8 mouse cellular contexts compared by ENCODE assay signal in genomic region chr1:133130638-133131560, GRCm38 (mm10). TPM values are rescaled to one million over a fixed set of nuclear protein-coding genes. Genes with fewer than 3 reads are reported as not detected.
A peak's percentile ranks its signal among the peaks of the same experiment; 100 is the strongest.
DNase-seq lines count a peak whose midpoint lies in the region; ATAC-seq and TF ChIP-seq lines count a peak whose summit lies in the region.

Gene Ppp1r15b, plus strand, starts transcription at chr1:133131143.

- WGBS in embryonic facial prominence, embryonic 14.5 days: under 1% methylated on average over 45 of the region's 72 CpGs
- 2% methylated on average over 72 of the region's 72 CpGs for WGBS in heart, adult 2 months
- under 1% methylated on average over 72 of the region's 72 CpGs for WGBS in limb, embryonic 13.5 days
- WGBS in midbrain, embryonic 16.5 days: under 1% methylated on average over 65 of the region's 72 CpGs

- ATAC-seq in embryonic facial prominence, embryonic 14.5 days (ENCODE audit: low read depth): peak; percentile 99
- peak; percentile 99 for ATAC-seq in limb, embryonic 13.5 days (ENCODE audit: low FRiP score, low read depth)
- ATAC-seq in midbrain, embryonic 16.5 days: peak; percentile 99

- H3K4me1 ChIP-seq in embryonic facial prominence, embryonic 14.5 days (ENCODE audit: control insufficient read depth, insufficient read depth, low read length): peaks cover 29% of the 10 kb centered on the region
- peaks cover 5% of the 10 kb centered on the region for H3K4me1 ChIP-seq in heart, adult 2 months (ENCODE audit: control insufficient read depth, insufficient read depth, low read length)
- H3K4me1 ChIP-seq in limb, embryonic 13.5 days: peaks cover 42% of the 10 kb centered on the region
- peaks cover 39% of the 10 kb centered on the region for H3K4me1 ChIP-seq in midbrain, embryonic 16.5 days (ENCODE audit: control insufficient read depth, insufficient read depth, low read length)

- H3K4me3 ChIP-seq in embryonic facial prominence, embryonic 14.5 days (ENCODE audit: low read depth, low read length): peak within 1 kb of the TSS; percentile 99
- peak within 1 kb of the TSS; percentile 90 for H3K4me3 ChIP-seq in heart, adult 2 months
- H3K4me3 ChIP-seq in limb, embryonic 13.5 days: peak within 1 kb of the TSS; percentile 99
- H3K4me3 ChIP-seq in midbrain, embryonic 16.5 days (ENCODE audit: low read depth, low read length): peak within 1 kb of the TSS; percentile 98

- TF ChIP-seq EP300 in heart, adult 2 months (IDR thresholded peaks at IDR 0.05; ENCODE audit: insufficient read depth, low read depth, low read length): peak; percentile 96

- H3K9ac ChIP-seq in embryonic facial prominence, embryonic 14.5 days (ENCODE audit: low read depth, low read length): peak within 1 kb of the TSS; percentile 94
- peak within 1 kb of the TSS; percentile 93 for H3K9ac ChIP-seq in heart, adult 2 months (ENCODE audit: low read depth, low read length)
- H3K9ac ChIP-seq in limb, embryonic 13.5 days: peak within 1 kb of the TSS; percentile 97
- H3K9ac ChIP-seq in midbrain, embryonic 16.5 days (ENCODE audit: low read depth, low read length): peak within 1 kb of the TSS; percentile 96

- intact Hi-C loops in heart, adult 2 months (cut with DNase I): loop anchor here (5.0 kb wide), 2 partner anchors 291 to 786 kb away; partner anchors contain the start of gene Sox13

- H3K9me3 ChIP-seq in embryonic facial prominence, embryonic 14.5 days (ENCODE audit: control insufficient read depth, low read length): no peaks in the 10 kb centered on the region
- no peaks in the 10 kb centered on the region for H3K9me3 ChIP-seq in limb, embryonic 13.5 days
- no peaks in the 10 kb centered on the region for H3K9me3 ChIP-seq in midbrain, embryonic 16.5 days (replicated peaks; ENCODE audit: control insufficient read depth, low read length, poor library complexity, severe bottlenecking)

- peak; percentile 92 for TF ChIP-seq POLR2A in heart, adult 2 months (IDR thresholded peaks at IDR 0.05; ENCODE audit: insufficient read depth, low read depth, low read length)

- H3K4me2 ChIP-seq in embryonic facial prominence, embryonic 14.5 days (ENCODE audit: low read depth, low read length): peak within 1 kb of the TSS; percentile 82
- peak within 1 kb of the TSS; percentile 100 for H3K4me2 ChIP-seq in limb, embryonic 13.5 days (replicated peaks)
- peak within 1 kb of the TSS; percentile 100 for H3K4me2 ChIP-seq in midbrain, embryonic 16.5 days (ENCODE audit: low read length)

- DNase-seq in 3T3-L1 (ENCODE audit: low read depth, low spot score): peak; percentile 99
- peak; percentile 95 to 97 for DNase-seq in adrenal gland, postnatal 4 days (ENCODE audit: low spot score in 2 of 2)
- DNase-seq in embryonic facial prominence, embryonic 14.5 days (ENCODE audit: low spot score): peak; percentile 100
- peak; percentile 96 to 100 for DNase-seq in heart, adult 2 months
- peak; percentile 99 to 100 for DNase-seq in kidney, adult 8-10 months
- DNase-seq in spleen, postnatal 10 days (ENCODE audit: low spot score in 2 of 2): peak; percentile 93 to 98

- H3K36me3 ChIP-seq in embryonic facial prominence, embryonic 14.5 days (ENCODE audit: control insufficient read depth, insufficient read depth, low read length): peaks cover 19% of the 10 kb centered on the region; the same call in 1 of the 2 replicates
- peaks cover 10% of the 10 kb centered on the region for H3K36me3 ChIP-seq in heart, adult 2 months (ENCODE audit: control insufficient read depth, insufficient read depth, low read length)
- peaks cover 15% of the 10 kb centered on the region; the same call in 1 of the 2 replicates for H3K36me3 ChIP-seq in limb, embryonic 13.5 days
- no peaks in the 10 kb centered on the region for H3K36me3 ChIP-seq in midbrain, embryonic 16.5 days (ENCODE audit: control insufficient read depth, insufficient read depth, low read length)

- H3K27me3 ChIP-seq in embryonic facial prominence, embryonic 14.5 days (replicated peaks; ENCODE audit: control insufficient read depth, insufficient read depth, low read length): no peaks in the 10 kb centered on the region
- no peaks in the 10 kb centered on the region for H3K27me3 ChIP-seq in heart, adult 2 months (ENCODE audit: control insufficient read depth, insufficient read depth, low read length)
- H3K27me3 ChIP-seq in limb, embryonic 13.5 days: no peaks in the 10 kb centered on the region
- no peaks in the 10 kb centered on the region for H3K27me3 ChIP-seq in midbrain, embryonic 16.5 days (ENCODE audit: control insufficient read depth, insufficient read depth, low read depth, low read length)

- peak within 1 kb of the TSS; percentile 98 for H3K27ac ChIP-seq in embryonic facial prominence, embryonic 14.5 days (replicated peaks; ENCODE audit: low read depth, low read length)
- peak within 1 kb of the TSS; percentile 98 for H3K27ac ChIP-seq in heart, adult 2 months
- peak within 1 kb of the TSS; percentile 97 for H3K27ac ChIP-seq in limb, embryonic 13.5 days
- peak within 1 kb of the TSS; percentile 98 for H3K27ac ChIP-seq in midbrain, embryonic 16.5 days (ENCODE audit: low read length)

- peaks cover 6% of the 10 kb centered on the region for H3K79me2 ChIP-seq in heart, adult 2 months (replicated peaks; ENCODE audit: control insufficient read depth, insufficient read depth, low read length)

- no peak for TF ChIP-seq CTCF in heart, adult 2 months (IDR thresholded peaks at IDR 0.05)

RNA-seq across cellular contexts. Expression of gene Ppp1r15b, which starts in this region (rescaled TPM):
- total RNA-seq in adrenal gland, postnatal 4 days (2021): 10 to 100 TPM; 71.6 to 75.0 TPM
- polyA plus RNA-seq in embryonic facial prominence, embryonic 14.5 days (2014; fragmentation: Nextera tagmentation; extraction: Ambion mirVana): 42.0 and 42.1 TPM in 2 replicates
- 10 to 100 TPM; 21.5 to 22.8 TPM for total RNA-seq in heart, adult 2 months (2021)
- polyA plus RNA-seq in heart, adult 2 months (2012; rRNA removed): 8.6 and 12.8 TPM in 2 replicates
- 31.9 and 35.9 TPM in 2 replicates for polyA plus RNA-seq in limb, embryonic 13.5 days (2015; fragmentation: Nextera tagmentation; extraction: Ambion mirVana)
- 27.7 and 30.7 TPM in 2 replicates for polyA plus RNA-seq in midbrain, embryonic 16.5 days (2015; fragmentation: Nextera tagmentation; extraction: Ambion mirVana)

Comparison
In these comparisons a context has a peak if more than half of its experiments do, and no peak if none do; other contexts are left out.
1. Peak in every context shown above with its lines: DNase-seq, ATAC-seq, H3K4me3 ChIP-seq and H3K27ac ChIP-seq.